Mouse (Mus musculus) heart, adult 9 months (tissue): Measurements from ENCODE around the gene Sema4g.

ENCODE experiments used
- DNase-seq, 2 experiments: peaks; one replicate each; pipeline ENCODE4 v3.0.0; 2022; ENCODE audit warnings: low spot score in 2 of 2

Gene Sema4g

DNA sequence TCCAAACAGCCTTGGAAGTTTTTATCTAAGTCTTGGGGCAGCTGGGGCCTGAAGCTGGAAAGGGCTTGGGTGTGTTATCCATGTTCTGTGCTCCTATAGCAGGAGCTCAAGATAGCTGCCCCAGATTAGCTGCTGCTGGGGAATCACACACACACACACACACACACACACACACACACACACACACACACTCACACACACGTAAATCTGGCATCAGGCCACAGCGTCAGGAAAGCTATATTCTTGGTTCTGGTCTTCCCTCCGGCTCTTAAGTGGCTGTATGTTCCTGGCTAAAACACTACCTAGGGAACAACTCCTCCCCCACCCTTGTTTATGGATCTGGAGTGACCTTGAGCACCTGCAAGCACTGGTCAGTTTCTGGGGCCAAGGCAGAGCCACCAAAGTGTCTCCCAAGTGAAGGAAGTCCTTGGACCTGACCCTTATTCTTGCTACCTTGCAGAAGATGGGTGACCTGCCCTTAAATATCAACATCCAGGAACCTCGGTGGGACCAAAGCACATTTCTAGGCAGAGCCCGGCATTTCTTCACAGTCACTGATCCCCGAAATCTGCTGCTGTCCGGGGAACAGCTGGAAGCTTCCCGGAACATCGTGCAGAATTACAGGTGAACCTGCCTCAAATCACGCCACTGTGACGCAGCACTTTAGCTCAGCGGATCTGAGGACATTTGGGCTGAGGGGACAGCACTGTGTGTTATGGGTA lies 59.9 kb downstream of the Sema4g start:
- DNase-seq = no peak

- DNase-seq = no peak
Observed at GRCm38 (mm10) chr19:45049523-45049922, 60.6 kb downstream of the Sema4g start.
